Mouse (Mus musculus): ENCODE results near the gene Gm49320. TPM values are rescaled to one million over a fixed set of nuclear protein-coding genes. Genes with fewer than 3 reads are reported as not detected.

Gene Gm49320
- polyA plus RNA-seq, 1 experiment from 2014 or later, result 1.1 TPM

DNA sequence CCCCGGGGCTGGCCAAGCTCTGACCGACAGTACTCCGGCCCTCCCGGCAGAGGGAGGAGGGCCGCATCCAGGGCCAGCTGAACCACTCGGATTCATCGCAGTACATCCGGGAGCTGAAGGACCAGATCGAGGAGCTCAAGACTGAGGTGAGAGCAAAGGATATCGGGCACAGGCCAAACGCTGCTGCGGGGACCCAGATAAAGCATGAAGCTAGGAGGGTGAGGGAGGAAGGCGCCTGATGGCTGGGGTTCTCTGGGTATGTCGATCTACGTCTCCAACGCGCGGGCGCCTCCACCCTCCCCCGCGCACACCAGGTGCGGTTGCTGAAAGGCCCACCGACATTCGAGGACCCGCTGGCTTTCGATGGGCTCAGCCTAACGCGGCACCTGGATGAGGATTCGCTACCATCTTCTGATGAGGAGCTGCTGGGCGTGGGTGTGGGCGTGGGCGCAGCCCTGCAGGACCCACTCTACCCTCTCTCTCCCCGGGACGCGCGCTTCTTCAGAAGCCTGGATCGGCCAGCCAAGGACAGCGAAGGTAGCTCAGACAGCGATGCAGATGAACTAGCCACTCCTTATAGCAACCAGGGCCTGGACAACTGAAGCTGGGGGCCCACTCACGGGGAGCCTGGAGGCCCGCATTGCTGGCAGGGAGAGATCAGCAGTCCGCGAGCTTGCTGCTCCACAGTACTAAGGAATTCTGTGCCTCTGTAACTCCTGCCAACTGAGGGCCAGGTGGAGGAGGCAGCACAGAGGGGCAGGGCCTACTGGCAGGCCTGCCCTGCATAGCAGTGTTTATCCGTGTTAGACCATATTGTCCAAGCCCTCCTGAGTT lies 32.3 kb upstream of the Gm49320 start:
- Histone ChIP-seq H3K9me3 (ENCODE audit: control insufficient read depth, low read length) (no peaks in the 10 kb centered on the region; the same call in 1 of the 2 replicates), H3K36me3 (ENCODE audit: control insufficient read depth, insufficient read depth, low read length) (peaks cover 6% of the 10 kb centered on the region), H3K4me1 (replicated peaks; ENCODE audit: control insufficient read depth, insufficient read depth, low read length) (no peaks in the 10 kb centered on the region; the same call in 1 of the 2 replicates), H3K4me3 (ENCODE audit: low read length) (no peak overlapping the region), H3K27ac (ENCODE audit: low read length) (no peak overlapping the region), H3K27me3 (ENCODE audit: control insufficient read depth, insufficient read depth, low read depth, low read length) (peaks cover 8% of the 10 kb centered on the region; the same call in 1 of the 2 replicates), H3K4me2 (ENCODE audit: low read depth, low read length) (peak overlapping the region; percentile 13), H3K9ac (ENCODE audit: low read length) (no peak overlapping the region)
- ATAC-seq (ENCODE audit: low read depth), result peak; percentile 63
- WGBS, result 23% methylated on average over 44 of the region's 44 CpGs

DNA sequence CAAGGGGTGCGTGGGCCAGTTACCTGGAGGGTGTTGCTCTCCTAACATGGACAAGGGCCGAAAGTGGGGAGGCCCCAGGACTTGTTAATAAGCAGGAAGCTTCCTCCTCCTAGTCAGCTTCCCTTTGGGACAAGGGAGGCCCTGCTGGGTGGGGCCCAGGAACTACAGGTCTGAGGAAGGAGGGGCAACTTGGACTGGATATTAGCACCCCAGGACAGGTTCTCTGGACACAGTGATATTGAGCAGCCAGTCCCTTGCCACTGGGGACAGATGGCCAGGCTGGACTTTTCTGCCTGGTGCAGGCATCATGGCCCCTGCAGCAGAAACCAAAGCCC lies 31.7 kb upstream of the Gm49320 start:
- Histone ChIP-seq H3K27me3 (ENCODE audit: control insufficient read depth, insufficient read depth, low read depth, low read length) (peaks cover 8% of the 10 kb centered on the region; the same call in 1 of the 2 replicates), H3K36me3 (ENCODE audit: control insufficient read depth, insufficient read depth, low read length) (peaks cover 6% of the 10 kb centered on the region), H3K4me1 (replicated peaks; ENCODE audit: control insufficient read depth, insufficient read depth, low read length) (no peaks in the 10 kb centered on the region; the same call in 1 of the 2 replicates), H3K4me2 (ENCODE audit: low read depth, low read length) (no peak overlapping the region), H3K27ac (ENCODE audit: low read length) (no peak overlapping the region), H3K4me3 (ENCODE audit: low read length) (no peak overlapping the region), H3K9ac (ENCODE audit: low read length) (no peak overlapping the region), H3K9me3 (ENCODE audit: control insufficient read depth, low read length) (no peaks in the 10 kb centered on the region; the same call in 1 of the 2 replicates)
- ATAC-seq (ENCODE audit: low read depth), result no peak
- 64% methylated on average over 2 of the region's 2 CpGs for WGBS

DNA sequence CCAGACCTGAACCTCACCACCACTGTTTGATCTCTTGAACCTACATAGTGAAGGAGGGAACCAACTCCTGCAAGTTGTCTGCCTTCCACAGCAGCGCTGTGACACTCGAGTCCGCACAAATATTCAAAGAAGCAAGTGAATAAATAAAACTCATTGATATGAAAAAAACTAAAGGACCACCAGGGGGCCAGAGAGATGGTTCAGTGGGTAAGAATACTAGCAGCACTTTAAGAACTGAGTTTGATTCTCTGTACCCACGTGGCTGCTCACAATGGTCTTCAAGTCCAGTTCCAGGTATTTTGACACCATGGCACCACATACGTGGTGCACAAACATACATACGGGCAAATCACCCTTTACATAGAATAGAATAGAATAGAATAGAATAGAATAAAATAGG lies 27.6 kb upstream of the Gm49320 start:
- WGBS, result 65% methylated on average over 6 of the region's 6 CpGs
- no peak for ATAC-seq (ENCODE audit: low read depth)
- no peak overlapping the region for H3K4me2 ChIP-seq (ENCODE audit: low read depth, low read length)
- H3K27ac ChIP-seq (ENCODE audit: low read length), result no peak overlapping the region
- no peaks in the 10 kb centered on the region; the same call in 1 of the 2 replicates for H3K9me3 ChIP-seq (ENCODE audit: control insufficient read depth, low read length)
- H3K9ac ChIP-seq (ENCODE audit: low read length), result no peak overlapping the region
- H3K4me3 ChIP-seq (ENCODE audit: low read length), result no peak overlapping the region
- peaks cover 6% of the 10 kb centered on the region; the same call in 1 of the 2 replicates for H3K36me3 ChIP-seq (ENCODE audit: control insufficient read depth, insufficient read depth, low read length)
- H3K27me3 ChIP-seq (ENCODE audit: control insufficient read depth, insufficient read depth, low read depth, low read length), result peaks cover 6% of the 10 kb centered on the region; the same call in 1 of the 2 replicates
- peaks cover 15% of the 10 kb centered on the region for H3K4me1 ChIP-seq (replicated peaks; ENCODE audit: control insufficient read depth, insufficient read depth, low read length)

DNA sequence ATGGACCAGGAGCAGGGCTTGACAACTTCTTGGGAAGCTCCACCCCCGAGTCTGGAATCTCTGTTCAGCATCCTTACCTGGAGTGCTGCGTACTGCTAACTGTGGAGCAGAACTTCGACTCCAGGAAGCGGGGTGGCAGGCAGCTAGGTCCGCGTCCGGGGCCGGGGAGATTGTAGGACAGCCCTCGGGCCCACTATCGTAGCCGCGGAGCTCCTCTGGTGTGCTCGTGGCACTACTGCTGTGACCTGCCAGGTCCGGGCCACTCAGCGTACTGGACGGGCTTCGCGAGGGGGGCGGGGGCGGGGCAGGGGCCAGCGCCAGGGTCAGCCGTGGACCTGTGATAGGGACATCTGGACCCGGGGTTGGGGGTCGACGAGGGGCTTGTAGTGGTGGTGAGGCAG lies 25.9 kb upstream of the Gm49320 start:
- peak; percentile 15 for ATAC-seq (ENCODE audit: low read depth)
- under 1% methylated on average over 25 of the region's 25 CpGs for WGBS

GRCm38 (mm10) chr8:4213210-4214005 lies 25.3 kb upstream of the Gm49320 start:
- peak overlapping the region; percentile 64 for H3K9ac ChIP-seq (ENCODE audit: low read length)
- H3K4me3 ChIP-seq (ENCODE audit: low read length), result peak overlapping the region; percentile 58
- H3K27ac ChIP-seq (ENCODE audit: low read length), result peak overlapping the region; percentile 90
- H3K9me3 ChIP-seq (ENCODE audit: control insufficient read depth, low read length), result no peaks in the 10 kb centered on the region; the same call in 1 of the 2 replicates
- H3K27me3 ChIP-seq (ENCODE audit: control insufficient read depth, insufficient read depth, low read depth, low read length), result peaks cover 23% of the 10 kb centered on the region
- peaks cover 6% of the 10 kb centered on the region; the same call in 1 of the 2 replicates for H3K36me3 ChIP-seq (ENCODE audit: control insufficient read depth, insufficient read depth, low read length)
- peak overlapping the region; percentile 96 for H3K4me2 ChIP-seq (ENCODE audit: low read depth, low read length)
- peak; percentile 80 for ATAC-seq (ENCODE audit: low read depth)
- H3K4me1 ChIP-seq (replicated peaks; ENCODE audit: control insufficient read depth, insufficient read depth, low read length), result peaks cover 15% of the 10 kb centered on the region
- 2% methylated on average over 18 of the region's 18 CpGs for WGBS

More for the DNA sequence above, 25.9 kb upstream of the Gm49320 start:
- H3K4me3 ChIP-seq (ENCODE audit: low read length), result peak overlapping the region; percentile 58
- peaks cover 6% of the 10 kb centered on the region; the same call in 1 of the 2 replicates for H3K36me3 ChIP-seq (ENCODE audit: control insufficient read depth, insufficient read depth, low read length)
- H3K9me3 ChIP-seq (ENCODE audit: control insufficient read depth, low read length), result no peaks in the 10 kb centered on the region; the same call in 1 of the 2 replicates
- peaks cover 15% of the 10 kb centered on the region for H3K4me1 ChIP-seq (replicated peaks; ENCODE audit: control insufficient read depth, insufficient read depth, low read length)
- peaks cover 19% of the 10 kb centered on the region for H3K27me3 ChIP-seq (ENCODE audit: control insufficient read depth, insufficient read depth, low read depth, low read length)
- peak overlapping the region; percentile 64 for H3K9ac ChIP-seq (ENCODE audit: low read length)
- H3K4me2 ChIP-seq (ENCODE audit: low read depth, low read length), result peak overlapping the region; percentile 96
- peak overlapping the region; percentile 90 for H3K27ac ChIP-seq (ENCODE audit: low read length)

GRCm38 (mm10) chr8:4214006-4214980 lies 24.4 kb upstream of the Gm49320 start:
- Histone ChIP-seq H3K4me2 (ENCODE audit: low read depth, low read length) (peak overlapping the region; percentile 96), H3K9ac (ENCODE audit: low read length) (peak overlapping the region; percentile 64), H3K27ac (ENCODE audit: low read length) (peak overlapping the region; percentile 90), H3K4me1 (replicated peaks; ENCODE audit: control insufficient read depth, insufficient read depth, low read length) (peaks cover 15% of the 10 kb centered on the region), H3K4me3 (ENCODE audit: low read length) (peak overlapping the region; percentile 58), H3K36me3 (ENCODE audit: control insufficient read depth, insufficient read depth, low read length) (peaks cover 5% of the 10 kb centered on the region; the same call in 1 of the 2 replicates), H3K27me3 (ENCODE audit: control insufficient read depth, insufficient read depth, low read depth, low read length) (peaks cover 23% of the 10 kb centered on the region), H3K9me3 (ENCODE audit: control insufficient read depth, low read length) (no peaks in the 10 kb centered on the region)
- WGBS, result 4% methylated on average over 33 of the region's 33 CpGs
- ATAC-seq (ENCODE audit: low read depth), result peak; percentile 80

- peaks cover 23% of the 10 kb centered on the region for H3K27me3 ChIP-seq (ENCODE audit: control insufficient read depth, insufficient read depth, low read depth, low read length)
- 6% methylated on average over 18 of the region's 18 CpGs for WGBS
- no peaks in the 10 kb centered on the region for H3K9me3 ChIP-seq (ENCODE audit: control insufficient read depth, low read length)
Observed at GRCm38 (mm10) chr8:4216296-4216695, 22.4 kb upstream of the Gm49320 start.

GRCm38 (mm10) chr8:4216791-4217621 lies 21.7 kb upstream of the Gm49320 start, which contains the start of gene Prr36:
Gene Prr36, minus strand, starts transcription at chr8:4217459.
- peaks cover 23% of the 10 kb centered on the region for H3K27me3 ChIP-seq (ENCODE audit: control insufficient read depth, insufficient read depth, low read depth, low read length)
- H3K4me1 ChIP-seq (replicated peaks; ENCODE audit: control insufficient read depth, insufficient read depth, low read length), result peaks cover 15% of the 10 kb centered on the region
- ATAC-seq (ENCODE audit: low read depth), result 0 out of 2 replicates have a peak, but pooled peaks have one; percentile 2
- H3K27ac ChIP-seq (ENCODE audit: low read length), result 0 out of 2 replicates have a peak within 1 kb of the TSS, but pooled peaks have one; percentile 37
- 3% methylated on average over 44 of the region's 44 CpGs for WGBS
- no peaks in the 10 kb centered on the region for H3K9me3 ChIP-seq (ENCODE audit: control insufficient read depth, low read length)
- H3K4me2 ChIP-seq (ENCODE audit: low read depth, low read length), result peak within 1 kb of the TSS; percentile 74
- H3K4me3 ChIP-seq (ENCODE audit: low read length), result peak within 1 kb of the TSS; percentile 56
- peak within 1 kb of the TSS; percentile 64 for H3K9ac ChIP-seq (ENCODE audit: low read length)
- no peaks in the 10 kb centered on the region for H3K36me3 ChIP-seq (ENCODE audit: control insufficient read depth, insufficient read depth, low read length)

More at GRCm38 (mm10) chr8:4216296-4216695, 22.4 kb upstream of the Gm49320 start:
- H3K4me2 ChIP-seq (ENCODE audit: low read depth, low read length), result peak overlapping the region; percentile 74
- no peaks in the 10 kb centered on the region for H3K36me3 ChIP-seq (ENCODE audit: control insufficient read depth, insufficient read depth, low read length)
- H3K27ac ChIP-seq (ENCODE audit: low read length), result no peak overlapping the region
- ATAC-seq (ENCODE audit: low read depth), result no peak
- peak overlapping the region; percentile 56 for H3K4me3 ChIP-seq (ENCODE audit: low read length)
- peak overlapping the region; percentile 64 for H3K9ac ChIP-seq (ENCODE audit: low read length)
- H3K4me1 ChIP-seq (replicated peaks; ENCODE audit: control insufficient read depth, insufficient read depth, low read length), result peaks cover 15% of the 10 kb centered on the region

Data from lung, embryonic 16.5 days (tissue).